Mouse (Mus musculus): Measurements from ENCODE around the gene 1700008O03Rik. TPM values are rescaled to one million over a fixed set of nuclear protein-coding genes. Genes with fewer than 3 reads are reported as not detected.

The 1700008O03Rik gene
- total RNA-seq, 2 experiments from 2014 or later: 3.1 to 3.4 TPM

Other genes starting within 250 kb of the 1700008O03Rik start
- gene Klk1b16, start 249.1 kb downstream of the 1700008O03Rik start, total RNA-seq (2021): not detected
- gene Klk1b24, start 197.6 kb downstream of the 1700008O03Rik start, total RNA-seq (2021): not detected
- not detected for gene Klk1b3, start 187.6 kb downstream of the 1700008O03Rik start, total RNA-seq (2021)
- not detected for gene Klk1b4, start 178.4 kb downstream of the 1700008O03Rik start, total RNA-seq (2021)
- not detected for gene Klk1b5, start 169.9 kb downstream of the 1700008O03Rik start, total RNA-seq (2021)
- not detected for gene Klk1, start 160.5 kb downstream of the 1700008O03Rik start, total RNA-seq (2021)
- not detected for gene Gm36864, start 149.6 kb downstream of the 1700008O03Rik start, total RNA-seq (2021)
- gene 1700028J19Rik, start 139.1 kb downstream of the 1700008O03Rik start, total RNA-seq (2021): 1 to 10 TPM in 1 of 2 experiments, under 1 TPM in 1; 0.99 to 1.2 TPM
- 10 to 100 TPM; 82.0 to 92.1 TPM for gene 2410002F23Rik, start 139.1 kb downstream of the 1700008O03Rik start, total RNA-seq (2021)
- gene Acp4, start 128.4 kb downstream of the 1700008O03Rik start, total RNA-seq (2021): not detected
- gene Gm15517, start 124.4 kb downstream of the 1700008O03Rik start, total RNA-seq (2021): not detected
- gene Clec11a, start 78.9 kb downstream of the 1700008O03Rik start, total RNA-seq (2021): 1 to 10 TPM; 2.9 to 3.8 TPM
- 100 to 1,000 TPM; 588 to 654 TPM for gene Shank1, start 75.6 kb downstream of the 1700008O03Rik start, total RNA-seq (2021)
- gene Syt3, start 1.7 kb downstream of the 1700008O03Rik start, total RNA-seq (2021): 10 to 100 TPM; 84.8 to 92.0 TPM
- 100 to 1,000 TPM; 311 to 332 TPM for gene Lrrc4b, start 43.2 kb upstream of the 1700008O03Rik start, total RNA-seq (2021)
- gene Aspdh, start 79.6 kb upstream of the 1700008O03Rik start, total RNA-seq (2021): 10 to 100 TPM; 13.3 to 21.6 TPM
- gene Josd2, start 82.2 kb upstream of the 1700008O03Rik start, total RNA-seq (2021): 100 to 1,000 TPM in 1 of 2 experiments, 10 to 100 TPM in 1; 94.5 to 102 TPM
- 100 to 1,000 TPM; 205 to 215 TPM for gene Emc10, start 110.7 kb upstream of the 1700008O03Rik start, total RNA-seq (2021)
- 10 to 100 TPM; 14.3 to 15.7 TPM for gene Fam71e1, start 110.8 kb upstream of the 1700008O03Rik start, total RNA-seq (2021)
- gene Mybpc2, start 138.8 kb upstream of the 1700008O03Rik start, total RNA-seq (2021): under 1 TPM in 1 of 2 experiments, not detected in 1; 0.12 TPM
- gene Spib, start 146.3 kb upstream of the 1700008O03Rik start, total RNA-seq (2021): under 1 TPM in 1 of 2 experiments, not detected in 1; 0.13 TPM
- gene Pold1, start 163.0 kb upstream of the 1700008O03Rik start, total RNA-seq (2021): 1 to 10 TPM; 6.2 to 8.7 TPM
- gene Nr1h2, start 168.1 kb upstream of the 1700008O03Rik start, total RNA-seq (2021): 10 to 100 TPM; 58.7 to 62.1 TPM
- gene Napsa, start 186.6 kb upstream of the 1700008O03Rik start, total RNA-seq (2021): under 1 TPM in 1 of 2 experiments, not detected in 1; 0.25 TPM
- gene Kcnc3, start 204.8 kb upstream of the 1700008O03Rik start, total RNA-seq (2021): 100 to 1,000 TPM; 175 to 188 TPM